25 mouse cellular contexts compared by ENCODE assay signal in genomic region chr8:46432581-46432980, GRCm38 (mm10).
"Had no signal": no experiment of that assay in that cellular context is flagged by ENCODE, and none has a peak within 500 bp of the region (broad histone marks: within the 10 kb centered on the region; RNA-seq: fewer than 3 reads in every experiment).

No protein-coding gene starts in this region.

- H3K36me3 ChIP-seq: heart, embryonic 13.5 days; heart, embryonic 15.5 days; hindbrain, embryonic 13.5 days; hindbrain, embryonic 15.5 days; kidney, embryonic 15.5 days; limb, embryonic 13.5 days; limb, embryonic 15.5 days had no signal

- DNase-seq: gastrocnemius, adult 2 months; gastrocnemius, postnatal 10 days; gastrocnemius, postnatal 25 days; heart, postnatal 14 days; heart, postnatal 36 days; kidney, adult 11 months; kidney, adult 2 months; kidney, adult 9 months; kidney, postnatal 14 days; kidney, postnatal 36 days; layer of hippocampus, adult 9-11 months; layer of hippocampus, postnatal 36 days; left cerebral cortex, postnatal 4 days had no signal

- H3K4me1 ChIP-seq: heart, embryonic 13.5 days; heart, embryonic 15.5 days; hindbrain, embryonic 13.5 days; hindbrain, embryonic 15.5 days; limb, embryonic 13.5 days; limb, embryonic 15.5 days had no signal

- H3K4me2 ChIP-seq: heart, embryonic 11.5 days; heart, embryonic 13.5 days; heart, embryonic 15.5 days; hindbrain, embryonic 13.5 days; hindbrain, embryonic 15.5 days; kidney, embryonic 15.5 days; limb, embryonic 13.5 days; limb, embryonic 15.5 days had no signal

- H3K27me3 ChIP-seq: heart, embryonic 13.5 days; heart, embryonic 15.5 days; hindbrain, embryonic 13.5 days; hindbrain, embryonic 15.5 days; kidney, embryonic 15.5 days; limb, embryonic 13.5 days; limb, embryonic 15.5 days had no signal

- H3K4me3 ChIP-seq: gastrocnemius, adult 2 months; heart, embryonic 13.5 days; heart, embryonic 15.5 days; hindbrain, embryonic 13.5 days; hindbrain, embryonic 15.5 days; kidney, embryonic 15.5 days; limb, embryonic 13.5 days; limb, embryonic 15.5 days had no signal

- H3K9ac ChIP-seq: heart, embryonic 13.5 days; heart, embryonic 15.5 days; hindbrain, embryonic 13.5 days; hindbrain, embryonic 15.5 days; kidney, embryonic 15.5 days; limb, embryonic 13.5 days; limb, embryonic 15.5 days; liver, embryonic 14.5 days had no signal

- H3K27ac ChIP-seq: gastrocnemius, adult 2 months; heart, embryonic 13.5 days; heart, embryonic 15.5 days; hindbrain, embryonic 13.5 days; hindbrain, embryonic 15.5 days; hindbrain, postnatal 0 days; kidney, embryonic 15.5 days; kidney, postnatal 0 days; limb, embryonic 13.5 days; limb, embryonic 15.5 days; liver, embryonic 14.5 days had no signal

- ATAC-seq: hindbrain, postnatal 0 days; intestine, embryonic 16.5 days had no signal

- H3K9me3 ChIP-seq: heart, embryonic 13.5 days; heart, embryonic 15.5 days; hindbrain, embryonic 13.5 days; hindbrain, embryonic 15.5 days; kidney, embryonic 15.5 days; limb, embryonic 13.5 days; limb, embryonic 15.5 days had no signal
